Mouse (Mus musculus): ENCODE data around the gene Olfr1260. TPM values are rescaled to one million over a fixed set of nuclear protein-coding genes. Genes with fewer than 3 reads are reported as not detected.

The Olfr1260 gene
- polyA plus RNA-seq, 1 experiment from 2014 or later: not detected

Other genes starting within 250 kb of the Olfr1260 start
- not detected in 2 replicates for gene Olfr1252, start 249.3 kb upstream of the Olfr1260 start, polyA plus RNA-seq (2015; fragmentation: Nextera tagmentation; extraction: Ambion mirVana)
- not detected in 2 replicates for gene Olfr1253, start 217.2 kb upstream of the Olfr1260 start, polyA plus RNA-seq (2015; fragmentation: Nextera tagmentation; extraction: Ambion mirVana)
- gene Olfr1254, start 180.7 kb upstream of the Olfr1260 start, polyA plus RNA-seq (2015; fragmentation: Nextera tagmentation; extraction: Ambion mirVana): not detected in 2 replicates
- gene Olfr1255, start 162.3 kb upstream of the Olfr1260 start, polyA plus RNA-seq (2015; fragmentation: Nextera tagmentation; extraction: Ambion mirVana): not detected in 2 replicates
- not detected in 2 replicates for gene Olfr1256, start 132.8 kb upstream of the Olfr1260 start, polyA plus RNA-seq (2015; fragmentation: Nextera tagmentation; extraction: Ambion mirVana)
- gene Olfr48, start 126.1 kb upstream of the Olfr1260 start, polyA plus RNA-seq (2015; fragmentation: Nextera tagmentation; extraction: Ambion mirVana): not detected in 2 replicates
- not detected in 2 replicates for gene Olfr1257, start 95.9 kb upstream of the Olfr1260 start, polyA plus RNA-seq (2015; fragmentation: Nextera tagmentation; extraction: Ambion mirVana)
- not detected in 2 replicates for gene Olfr1258, start 47.0 kb upstream of the Olfr1260 start, polyA plus RNA-seq (2015; fragmentation: Nextera tagmentation; extraction: Ambion mirVana)
- not detected in 2 replicates for gene Olfr1259, start 25.7 kb upstream of the Olfr1260 start, polyA plus RNA-seq (2015; fragmentation: Nextera tagmentation; extraction: Ambion mirVana)
- gene Olfr1261, start 16.9 kb downstream of the Olfr1260 start, polyA plus RNA-seq (2015; fragmentation: Nextera tagmentation; extraction: Ambion mirVana): not detected in 2 replicates
- gene Olfr1262, start 25.8 kb downstream of the Olfr1260 start, polyA plus RNA-seq (2015; fragmentation: Nextera tagmentation; extraction: Ambion mirVana): not detected in 2 replicates
- gene Olfr1263, start 37.8 kb downstream of the Olfr1260 start, polyA plus RNA-seq (2015; fragmentation: Nextera tagmentation; extraction: Ambion mirVana): not detected in 2 replicates
- not detected in 2 replicates for gene Olfr1264, start 51.2 kb downstream of the Olfr1260 start, polyA plus RNA-seq (2015; fragmentation: Nextera tagmentation; extraction: Ambion mirVana)
- gene Olfr1265, start 61.0 kb downstream of the Olfr1260 start, polyA plus RNA-seq (2015; fragmentation: Nextera tagmentation; extraction: Ambion mirVana): not detected in 2 replicates
- gene Olfr140, start 89.3 kb downstream of the Olfr1260 start, polyA plus RNA-seq (2015; fragmentation: Nextera tagmentation; extraction: Ambion mirVana): not detected in 2 replicates
- not detected in 2 replicates for gene Olfr1269, start 147.1 kb downstream of the Olfr1260 start, polyA plus RNA-seq (2015; fragmentation: Nextera tagmentation; extraction: Ambion mirVana)
- not detected in 2 replicates for gene Olfr32, start 168.0 kb downstream of the Olfr1260 start, polyA plus RNA-seq (2015; fragmentation: Nextera tagmentation; extraction: Ambion mirVana)
- gene Olfr1270, start 178.8 kb downstream of the Olfr1260 start, polyA plus RNA-seq (2015; fragmentation: Nextera tagmentation; extraction: Ambion mirVana): not detected in 2 replicates

Data from heart, embryonic 16.5 days (tissue).